Mouse (Mus musculus): Measurements from ENCODE around the gene Gm960. TPM values are rescaled to one million over a fixed set of nuclear protein-coding genes. Genes with fewer than 3 reads are reported as not detected.

Gm960 gene
- polyA plus RNA-seq (2015; fragmentation: Nextera tagmentation; extraction: Ambion mirVana) = 5.2 and 8.0 TPM in 2 replicates

GRCm38 (mm10) chr19:4698205-4698677, at the start of gene Gm960:
Gm960 (minus strand) TSS chr19:4698668.
- under 1% methylated on average over 40 of the region's 40 CpGs for WGBS
- ATAC-seq (ENCODE audit: insufficient number of reproducible peaks, insufficient read depth, low FRiP score, low TSS enrichment, low read depth) = no peak
- H3K27me3 ChIP-seq = peaks cover 66% of the 10 kb centered on the region
- H3K4me3 ChIP-seq = peak within 1 kb of the TSS; percentile 59
- no peaks in the 10 kb centered on the region for H3K9me3 ChIP-seq
- peaks cover 12% of the 10 kb centered on the region for H3K4me1 ChIP-seq
- no peak within 1 kb of the TSS for H3K27ac ChIP-seq
- peak within 1 kb of the TSS; percentile 70 for H3K9ac ChIP-seq
- no peaks in the 10 kb centered on the region for H3K36me3 ChIP-seq
- H3K4me2 ChIP-seq = peak within 1 kb of the TSS; percentile 80

DNA sequence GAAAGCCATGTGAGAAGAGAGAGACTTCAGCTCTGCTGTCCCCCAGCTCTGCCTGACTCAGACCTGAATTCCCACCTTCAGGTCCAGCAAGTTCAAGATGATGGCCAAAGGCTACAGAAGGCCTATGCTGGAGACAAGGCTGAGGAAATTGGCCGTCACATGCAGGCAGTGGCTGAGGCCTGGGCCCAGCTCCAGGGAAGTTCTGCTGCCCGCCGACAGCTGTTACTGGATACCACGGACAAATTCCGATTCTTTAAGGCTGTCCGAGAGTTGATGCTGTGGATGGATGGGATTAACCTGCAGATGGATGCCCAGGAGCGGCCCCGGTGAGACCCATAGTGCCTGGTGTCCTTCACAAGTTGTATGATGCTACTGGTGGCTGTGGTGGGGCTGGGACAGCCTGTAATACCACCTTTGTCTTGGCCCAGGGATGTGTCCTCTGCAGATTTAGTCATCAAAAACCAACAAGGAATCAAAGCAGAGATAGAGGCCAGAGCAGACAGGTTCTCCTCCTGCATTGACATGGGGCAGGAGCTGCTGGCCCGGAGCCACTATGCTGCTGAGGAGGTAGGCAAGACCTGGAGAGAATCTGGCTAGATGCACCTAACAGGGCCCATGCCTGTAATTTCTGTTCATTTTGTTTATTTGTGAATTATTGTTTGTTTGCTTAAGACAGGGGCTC, 49.3 kb upstream of the Gm960 start:
- Histone ChIP-seq H3K4me1 (0 out of 2 replicates have a peak, but pooled peaks cover 4% of the 10 kb centered on the region), H3K9me3 (no peaks in the 10 kb centered on the region), H3K4me3 (no peak overlapping the region), H3K27ac (no peak overlapping the region), H3K27me3 (no peaks in the 10 kb centered on the region), H3K9ac (no peak overlapping the region), H3K36me3 (peaks cover 17% of the 10 kb centered on the region), H3K4me2 (no peak overlapping the region)
- no peak for ATAC-seq (ENCODE audit: insufficient number of reproducible peaks, insufficient read depth, low FRiP score, low TSS enrichment, low read depth)
- 91% methylated on average over 9 of the region's 9 CpGs for WGBS

- H3K27me3 ChIP-seq = no peaks in the 10 kb centered on the region
- ATAC-seq (ENCODE audit: insufficient number of reproducible peaks, insufficient read depth, low FRiP score, low TSS enrichment, low read depth) = no peak
- H3K9ac ChIP-seq = no peak overlapping the region
- H3K4me3 ChIP-seq = no peak overlapping the region
- H3K36me3 ChIP-seq = peaks cover 17% of the 10 kb centered on the region
- 85% methylated on average over 14 of the region's 14 CpGs for WGBS
- H3K27ac ChIP-seq = no peak overlapping the region
- H3K4me2 ChIP-seq = no peak overlapping the region
- H3K4me1 ChIP-seq = 0 out of 2 replicates have a peak, but pooled peaks cover 4% of the 10 kb centered on the region
- H3K9me3 ChIP-seq = no peaks in the 10 kb centered on the region
Observed at GRCm38 (mm10) chr19:4746611-4747010, 48.1 kb upstream of the Gm960 start.

- Histone ChIP-seq H3K36me3 (peaks cover 23% of the 10 kb centered on the region), H3K9ac (0 out of 2 replicates have a peak overlapping the region, but pooled peaks have one; percentile 40), H3K4me3 (no peak overlapping the region), H3K27me3 (no peaks in the 10 kb centered on the region), H3K4me1 (0 out of 2 replicates have a peak, but pooled peaks cover 4% of the 10 kb centered on the region), H3K9me3 (no peaks in the 10 kb centered on the region), H3K27ac (no peak overlapping the region), H3K4me2 (no peak overlapping the region)
- 93% methylated on average over 10 of the region's 10 CpGs for WGBS
- no peak for ATAC-seq (ENCODE audit: insufficient number of reproducible peaks, insufficient read depth, low FRiP score, low TSS enrichment, low read depth)
Observed at GRCm38 (mm10) chr19:4745681-4746080, 47.2 kb upstream of the Gm960 start.

- no peaks in the 10 kb centered on the region for H3K27me3 ChIP-seq
- peaks cover 23% of the 10 kb centered on the region for H3K36me3 ChIP-seq
- no peak for ATAC-seq (ENCODE audit: insufficient number of reproducible peaks, insufficient read depth, low FRiP score, low TSS enrichment, low read depth)
- H3K9me3 ChIP-seq = no peaks in the 10 kb centered on the region
- 0 out of 2 replicates have a peak, but pooled peaks cover 4% of the 10 kb centered on the region for H3K4me1 ChIP-seq
- H3K4me2 ChIP-seq = no peak overlapping the region
- no peak overlapping the region for H3K27ac ChIP-seq
- WGBS = 74% methylated on average over 9 of the region's 9 CpGs
- peak overlapping the region; percentile 44 for H3K9ac ChIP-seq
- H3K4me3 ChIP-seq = no peak overlapping the region
Observed at GRCm38 (mm10) chr19:4745057-4745456, 46.6 kb upstream of the Gm960 start.

DNA sequence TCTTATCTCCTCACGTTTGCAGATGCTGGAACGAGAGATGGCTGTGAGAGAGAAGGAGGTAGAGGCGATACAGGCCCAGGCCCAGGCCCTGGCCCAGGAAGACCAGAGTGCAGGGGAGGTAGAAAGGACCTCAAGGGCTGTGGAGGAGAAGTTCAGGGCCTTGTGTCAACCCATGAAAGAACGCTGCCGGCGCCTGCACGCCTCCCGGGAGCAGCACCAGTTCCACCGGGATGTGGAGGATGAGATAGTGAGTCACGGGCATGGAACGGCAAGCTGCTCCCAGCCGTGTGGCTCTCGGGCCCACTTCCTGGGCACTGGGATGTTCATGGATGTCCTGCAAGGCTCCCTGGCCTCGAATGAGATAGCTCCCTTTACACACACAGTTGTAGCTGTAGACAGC, 45.6 kb upstream of the Gm960 start:
- H3K9ac ChIP-seq = no peak overlapping the region
- 0 out of 2 replicates have a peak, but pooled peaks cover 4% of the 10 kb centered on the region for H3K4me1 ChIP-seq
- 81% methylated on average over 14 of the region's 14 CpGs for WGBS
- no peak overlapping the region for H3K4me3 ChIP-seq
- H3K4me2 ChIP-seq = no peak overlapping the region
- peaks cover 33% of the 10 kb centered on the region for H3K36me3 ChIP-seq
- H3K27me3 ChIP-seq = no peaks in the 10 kb centered on the region
- ATAC-seq (ENCODE audit: insufficient number of reproducible peaks, insufficient read depth, low FRiP score, low TSS enrichment, low read depth) = no peak
- 0 out of 2 replicates have a peak overlapping the region, but pooled peaks have one; percentile 7 for H3K27ac ChIP-seq
- no peaks in the 10 kb centered on the region for H3K9me3 ChIP-seq

DNA sequence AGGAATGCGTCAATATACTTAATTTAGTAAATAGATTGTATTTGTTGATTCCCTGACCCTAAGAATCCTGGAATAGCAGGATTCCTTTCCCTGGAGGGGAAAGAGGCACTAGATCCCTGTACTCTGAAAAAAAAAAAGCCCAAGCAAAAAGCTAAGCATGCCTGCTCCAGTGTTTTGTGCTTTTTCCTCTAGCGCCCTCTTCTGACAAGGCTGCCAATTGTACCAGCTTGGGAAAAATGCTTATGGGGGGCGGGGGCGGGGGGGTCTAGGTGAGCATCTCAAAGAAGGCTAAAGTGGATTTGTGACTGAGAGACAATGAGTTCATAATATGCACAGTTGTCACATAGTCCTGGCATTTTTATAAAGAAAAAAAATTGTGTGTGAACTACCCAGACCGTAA, 45.1 kb upstream of the Gm960 start:
- H3K4me2 ChIP-seq = no peak overlapping the region
- H3K4me3 ChIP-seq = no peak overlapping the region
- H3K27ac ChIP-seq = no peak overlapping the region
- peaks cover 31% of the 10 kb centered on the region for H3K36me3 ChIP-seq
- WGBS = 39% methylated on average over 5 of the region's 5 CpGs
- no peaks in the 10 kb centered on the region for H3K27me3 ChIP-seq
- 0 out of 2 replicates have a peak, but pooled peaks cover 4% of the 10 kb centered on the region for H3K4me1 ChIP-seq
- H3K9me3 ChIP-seq = no peaks in the 10 kb centered on the region
- no peak overlapping the region for H3K9ac ChIP-seq
- ATAC-seq (ENCODE audit: insufficient number of reproducible peaks, insufficient read depth, low FRiP score, low TSS enrichment, low read depth) = no peak

DNA sequence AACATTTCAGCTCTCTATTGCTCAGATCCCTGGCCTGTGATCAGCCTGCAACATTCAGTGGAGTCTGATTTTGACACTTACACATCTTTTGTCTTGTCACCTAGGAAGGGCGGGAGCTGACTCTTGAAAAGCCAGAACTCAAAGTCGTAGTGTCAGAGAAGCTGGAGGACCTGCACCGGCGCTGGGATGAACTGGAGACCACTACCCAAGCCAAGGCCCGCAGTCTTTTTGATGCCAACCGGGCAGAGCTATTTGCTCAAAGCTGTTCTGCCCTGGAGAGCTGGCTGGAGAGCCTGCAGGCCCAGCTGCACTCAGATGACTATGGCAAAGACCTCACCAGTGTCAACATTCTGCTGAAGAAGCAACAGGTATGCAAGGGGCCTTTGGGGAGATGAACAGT, 43.8 kb upstream of the Gm960 start:
- Histone ChIP-seq H3K9me3 (no peaks in the 10 kb centered on the region), H3K4me3 (no peak overlapping the region), H3K36me3 (peaks cover 34% of the 10 kb centered on the region), H3K4me1 (0 out of 2 replicates have a peak, but pooled peaks cover 4% of the 10 kb centered on the region), H3K27me3 (no peaks in the 10 kb centered on the region), H3K4me2 (no peak overlapping the region), H3K27ac (no peak overlapping the region), H3K9ac (0 out of 2 replicates have a peak overlapping the region, but pooled peaks have one; percentile 11)
- ATAC-seq (ENCODE audit: insufficient number of reproducible peaks, insufficient read depth, low FRiP score, low TSS enrichment, low read depth) = no peak
- 92% methylated on average over 6 of the region's 6 CpGs for WGBS

DNA sequence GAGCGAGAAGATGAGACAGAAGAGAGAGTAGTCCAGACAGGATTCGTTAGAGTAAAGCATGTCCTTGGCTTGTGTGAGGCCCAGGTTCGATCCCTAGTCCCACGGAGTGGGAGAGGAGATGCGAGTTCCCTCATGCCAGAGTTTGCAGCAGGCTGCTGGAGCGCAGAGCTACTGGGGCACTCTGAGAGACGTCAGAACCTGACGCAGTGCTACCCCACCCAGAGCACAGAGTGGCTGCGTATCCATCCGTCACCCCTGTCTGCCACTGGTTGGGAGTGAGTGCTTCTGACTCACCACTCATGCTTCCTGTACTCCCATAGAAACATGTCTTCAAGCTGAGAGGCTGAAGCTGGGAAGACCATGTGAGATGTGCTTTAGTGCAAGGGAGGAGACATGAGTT, 43.0 kb upstream of the Gm960 start:
- Histone ChIP-seq H3K9me3 (no peaks in the 10 kb centered on the region), H3K27me3 (no peaks in the 10 kb centered on the region), H3K27ac (no peak overlapping the region), H3K4me1 (0 out of 2 replicates have a peak, but pooled peaks cover 4% of the 10 kb centered on the region), H3K9ac (no peak overlapping the region), H3K36me3 (peaks cover 31% of the 10 kb centered on the region), H3K4me2 (no peak overlapping the region), H3K4me3 (no peak overlapping the region)
- WGBS = 76% methylated on average over 10 of the region's 10 CpGs
- no peak for ATAC-seq (ENCODE audit: insufficient number of reproducible peaks, insufficient read depth, low FRiP score, low TSS enrichment, low read depth)

DNA sequence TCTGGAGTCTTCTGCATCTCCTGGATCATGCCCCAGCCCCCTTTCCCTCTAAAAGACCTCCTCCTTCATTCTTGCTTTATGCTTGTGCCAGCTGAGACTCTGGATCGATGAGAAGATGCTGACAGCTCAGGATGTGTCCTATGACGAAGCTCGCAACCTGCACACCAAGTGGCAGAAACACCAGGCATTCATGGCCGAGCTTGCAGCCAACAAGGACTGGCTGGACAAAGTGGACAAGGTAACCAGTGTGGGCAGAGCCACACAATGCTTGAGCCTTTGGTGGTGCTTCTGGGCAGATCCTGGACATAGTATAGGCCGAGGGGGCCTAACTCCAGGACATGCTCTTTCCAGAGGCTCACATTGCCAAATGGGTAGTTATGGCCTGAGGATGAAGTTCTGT, 41.3 kb upstream of the Gm960 start:
- Histone ChIP-seq H3K9ac (no peak overlapping the region), H3K27ac (no peak overlapping the region), H3K4me2 (no peak overlapping the region), H3K4me1 (no peaks in the 10 kb centered on the region), H3K4me3 (no peak overlapping the region), H3K36me3 (peaks cover 30% of the 10 kb centered on the region), H3K9me3 (no peaks in the 10 kb centered on the region), H3K27me3 (no peaks in the 10 kb centered on the region)
- WGBS = 87% methylated on average over 5 of the region's 5 CpGs
- no peak for ATAC-seq (ENCODE audit: insufficient number of reproducible peaks, insufficient read depth, low FRiP score, low TSS enrichment, low read depth)

DNA sequence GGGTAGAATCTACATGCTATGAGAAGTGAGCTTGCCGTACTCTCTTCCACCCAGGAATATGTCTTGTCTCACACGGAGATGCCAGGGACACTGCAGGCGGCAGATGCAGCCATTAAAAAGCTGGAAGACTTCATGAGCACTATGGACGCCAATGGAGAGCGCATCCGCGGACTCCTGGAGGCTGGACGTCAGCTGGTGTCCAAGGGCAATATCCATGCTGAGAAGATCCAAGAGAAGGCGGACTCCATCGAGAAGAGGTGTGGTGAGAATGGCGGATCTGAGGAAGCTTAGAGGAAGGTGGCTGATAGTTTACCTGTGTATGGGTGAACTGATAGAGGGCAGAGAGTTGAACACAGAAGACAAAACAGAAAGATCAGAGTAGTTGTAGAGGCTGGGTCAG, 40.6 kb upstream of the Gm960 start:
- 94% methylated on average over 11 of the region's 11 CpGs for WGBS
- Histone ChIP-seq H3K27ac (no peak overlapping the region), H3K27me3 (no peaks in the 10 kb centered on the region), H3K36me3 (peaks cover 36% of the 10 kb centered on the region), H3K4me2 (no peak overlapping the region), H3K9ac (no peak overlapping the region), H3K4me1 (no peaks in the 10 kb centered on the region), H3K4me3 (no peak overlapping the region), H3K9me3 (no peaks in the 10 kb centered on the region)
- no peak for ATAC-seq (ENCODE audit: insufficient number of reproducible peaks, insufficient read depth, low FRiP score, low TSS enrichment, low read depth)

GRCm38 (mm10) chr19:4737866-4738265, 39.4 kb upstream of the Gm960 start:
- peaks cover 36% of the 10 kb centered on the region for H3K36me3 ChIP-seq
- H3K4me1 ChIP-seq = no peaks in the 10 kb centered on the region
- no peak overlapping the region for H3K27ac ChIP-seq
- no peak overlapping the region for H3K4me2 ChIP-seq
- H3K4me3 ChIP-seq = no peak overlapping the region
- no peaks in the 10 kb centered on the region for H3K27me3 ChIP-seq
- H3K9ac ChIP-seq = no peak overlapping the region
- 86% methylated on average over 13 of the region's 13 CpGs for WGBS
- no peaks in the 10 kb centered on the region for H3K9me3 ChIP-seq
- no peak for ATAC-seq (ENCODE audit: insufficient number of reproducible peaks, insufficient read depth, low FRiP score, low TSS enrichment, low read depth)
